Mouse (Mus musculus) layer of hippocampus, adult 18-20 months (tissue): ENCODE results near the gene Car9. TPM values are rescaled to one million over a fixed set of nuclear protein-coding genes. Genes with fewer than 3 reads are reported as not detected.
"Not testable (repeated sequence)": the region's sequence is repeated elsewhere in the genome, so short reads cannot be mapped to it uniquely, and the experiment has no call there.

Experiments used
- DNase-seq, 2 experiments: peaks; one replicate each; pipeline ENCODE4 v3.0.0; 2022; ENCODE audit warnings: low spot score in 2 of 2
- total RNA-seq, 2 experiments: library from RNA; stranded (reverse); gene quantifications; 2 replicates each; pipeline ENCODE4 v1.2.3; 2021

Gene Car9
- total RNA-seq, 2 experiments from 2014 or later, result not detected

- DNase-seq, result peak; percentile 76 to 90
These were observed 13.2 kb downstream of the Car9 start for GRCm38 (mm10) chr4:43519956-43520355.

- no peak for DNase-seq
These were observed 21.1 kb downstream of the Car9 start for GRCm38 (mm10) chr4:43527880-43528279.

GRCm38 (mm10) chr4:43528487-43528886 lies 21.7 kb downstream of the Car9 start:
- no peak for DNase-seq

GRCm38 (mm10) chr4:43530081-43530501 lies 23.3 kb downstream of the Car9 start:
- no peak for DNase-seq

GRCm38 (mm10) chr4:43530581-43530980 lies 23.8 kb downstream of the Car9 start:
- DNase-seq, result peak; percentile 51 to 83

- DNase-seq, result no peak
These were observed 26.5 kb downstream of the Car9 start for GRCm38 (mm10) chr4:43533270-43533669.

GRCm38 (mm10) chr4:43535628-43536027 lies 28.9 kb downstream of the Car9 start:
- DNase-seq, result no peak

GRCm38 (mm10) chr4:43536031-43536430 lies 29.3 kb downstream of the Car9 start:
- no peak for DNase-seq

- DNase-seq, result no peak
These were observed 35.3 kb downstream of the Car9 start for GRCm38 (mm10) chr4:43542044-43542443.

GRCm38 (mm10) chr4:43546375-43547047 lies 39.7 kb downstream of the Car9 start:
- DNase-seq, result no peak

- no peak for DNase-seq
These were observed 40.4 kb downstream of the Car9 start for GRCm38 (mm10) chr4:43547160-43547559.

GRCm38 (mm10) chr4:43549055-43549454 lies 42.3 kb downstream of the Car9 start:
- DNase-seq, result no peak

GRCm38 (mm10) chr4:43551854-43552253 lies 45.1 kb downstream of the Car9 start:
- DNase-seq, result not testable (repeated sequence)

- peak in 1 of 2 experiments; percentile 59 for DNase-seq
These were observed 45.7 kb downstream of the Car9 start for GRCm38 (mm10) chr4:43552437-43552836.

- DNase-seq, result no peak
These were observed 47.1 kb downstream of the Car9 start for GRCm38 (mm10) chr4:43553891-43554290.

GRCm38 (mm10) chr4:43555926-43556325 lies 49.2 kb downstream of the Car9 start:
- no peak for DNase-seq

- no peak for DNase-seq
These were observed 51.4 kb downstream of the Car9 start for GRCm38 (mm10) chr4:43558028-43558630.

- DNase-seq, result no peak
These were observed 52.0 kb downstream of the Car9 start for GRCm38 (mm10) chr4:43558631-43559356.

- no peak for DNase-seq
These were observed 52.9 kb downstream of the Car9 start for GRCm38 (mm10) chr4:43559519-43560242.

- no peak for DNase-seq
These were observed 53.5 kb downstream of the Car9 start for GRCm38 (mm10) chr4:43560243-43560611.

GRCm38 (mm10) chr4:43560976-43561375 lies 54.2 kb downstream of the Car9 start:
- no peak for DNase-seq
